Mouse (Mus musculus): ENCODE measurements around the gene Arhgdib.
"Not testable (repeated sequence)": the region's sequence is repeated elsewhere in the genome, so short reads cannot be mapped to it uniquely, and the experiment has no call there.

Gene Arhgdib

DNA sequence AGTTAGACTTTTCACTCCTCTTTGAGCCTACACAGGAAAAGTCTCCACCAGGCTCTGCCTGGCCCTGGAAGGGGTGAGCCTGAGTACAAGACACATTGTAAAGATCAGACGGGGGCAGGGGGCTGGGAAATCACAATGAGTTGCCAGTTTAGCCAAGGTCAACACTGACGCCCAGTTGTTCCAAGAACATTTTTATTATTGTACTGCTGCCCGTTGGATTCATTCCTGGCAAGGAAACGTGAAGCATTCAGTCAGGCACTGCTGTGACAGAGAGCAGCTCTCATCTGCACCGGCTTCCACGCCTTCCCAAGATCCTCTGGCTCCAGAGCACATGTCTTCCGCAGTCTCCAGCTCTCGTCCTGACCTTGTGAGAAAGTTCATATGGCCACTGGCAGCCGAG, 53.8 kb downstream of the Arhgdib start:
- DNase-seq (ENCODE audit: low read depth): peak; percentile 45

GRCm38 (mm10) chr6:136884766-136885165, 56.9 kb downstream of the Arhgdib start:
- DNase-seq (ENCODE audit: low read depth): not testable (repeated sequence)

- no peak for DNase-seq (ENCODE audit: low read depth)
Measured at GRCm38 (mm10) chr6:136883961-136884360, 57.7 kb downstream of the Arhgdib start.

- no peak for DNase-seq (ENCODE audit: low read depth)
Measured at GRCm38 (mm10) chr6:136883431-136883915, 58.2 kb downstream of the Arhgdib start.

- DNase-seq (ENCODE audit: low read depth): no peak
Measured at GRCm38 (mm10) chr6:136881678-136882077, 60.0 kb downstream of the Arhgdib start.

- peak; percentile 91 for DNase-seq (ENCODE audit: low read depth)
Measured at GRCm38 (mm10) chr6:136875670-136876069, 66.0 kb downstream of the Arhgdib start, which contains the start of gene Mgp. Gene Mgp, minus strand, starts transcription at chr6:136875823.

- peak; percentile 61 for DNase-seq (ENCODE audit: low read depth)
Measured at GRCm38 (mm10) chr6:136874599-136874998, 67.1 kb downstream of the Arhgdib start.
